Mouse (Mus musculus): ENCODE data around the gene Atp23. TPM values are rescaled to one million over a fixed set of nuclear protein-coding genes. Genes with fewer than 3 reads are reported as not detected.

Atp23 gene
- polyA plus RNA-seq, 2 experiments: 14.6 to 20.4 TPM

DNA sequence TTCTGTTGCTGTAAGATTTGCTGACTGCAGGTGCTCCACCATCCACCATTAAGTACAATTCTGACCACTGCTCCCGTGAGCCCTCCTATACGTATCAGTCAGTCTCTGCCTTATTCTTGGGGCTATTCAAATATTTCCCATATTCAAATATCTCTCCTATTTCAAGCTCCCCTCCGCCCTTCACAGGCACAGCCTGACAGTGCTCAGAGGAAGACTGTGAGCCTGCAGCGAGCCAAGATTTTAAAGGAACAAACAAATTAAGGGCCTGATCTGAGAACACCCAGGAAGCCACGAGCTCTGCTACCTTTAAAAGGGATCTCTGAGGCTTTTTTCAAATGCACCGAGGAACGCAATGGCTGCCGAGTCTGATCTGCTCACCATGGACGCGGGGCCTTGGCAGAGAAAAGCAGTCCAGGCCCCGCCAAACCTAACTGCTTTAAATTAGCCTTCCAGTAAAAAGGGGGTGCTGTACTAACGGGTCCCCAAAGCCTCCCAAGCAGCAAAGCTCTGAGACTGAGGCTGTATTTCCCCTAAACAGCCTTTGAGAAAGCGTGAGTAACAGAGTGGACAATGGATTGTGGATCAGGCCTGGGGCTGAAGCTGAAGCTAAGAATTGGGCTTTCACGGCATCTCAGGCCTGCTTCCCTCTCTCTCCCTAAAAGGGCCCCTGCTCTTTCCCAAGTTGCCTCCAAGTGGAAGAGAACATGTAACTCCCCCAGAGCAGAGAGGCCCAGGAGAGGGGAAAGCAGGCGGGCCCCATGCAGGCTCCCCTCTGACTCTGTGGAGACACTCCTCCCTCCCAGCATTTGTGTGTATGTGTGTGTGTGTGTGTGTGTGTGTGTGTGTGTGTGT is 29.3 kb upstream of the Atp23 start:
- no peaks in the 10 kb centered on the region for H3K9me3 ChIP-seq (ENCODE audit: control insufficient read depth, low read length)
- TF ChIP-seq POLR2A (IDR thresholded peaks at IDR 0.05; ENCODE audit: borderline replicate concordance, extremely low read depth, insufficient read depth, insufficient read length): no peak
- peak overlapping the region; percentile 98 for H3K27ac ChIP-seq (replicated peaks; ENCODE audit: low read depth, low read length)
- H3K4me3 ChIP-seq (replicated peaks; ENCODE audit: low read length): peak overlapping the region; percentile 18
- H3K9ac ChIP-seq (ENCODE audit: low read depth, low read length, severe bottlenecking): peak overlapping the region; percentile 45
- DNase-seq (ENCODE audit: low spot score) (peak; percentile 91), ATAC-seq (ENCODE audit: low FRiP score, low read depth) (peak; percentile 70)
- peak overlapping the region; percentile 41 for H3K4me2 ChIP-seq (replicated peaks; ENCODE audit: low read depth, low read length, severe bottlenecking)
- WGBS: 14% methylated on average over 15 of the region's 15 CpGs
- no peaks in the 10 kb centered on the region for H3K27me3 ChIP-seq (ENCODE audit: control insufficient read depth, insufficient read depth, low read length)
- H3K36me3 ChIP-seq (ENCODE audit: control insufficient read depth, insufficient read depth, low read length): no peaks in the 10 kb centered on the region
- H3K4me1 ChIP-seq (ENCODE audit: control insufficient read depth, insufficient read depth, low read length): peaks cover 75% of the 10 kb centered on the region

DNA sequence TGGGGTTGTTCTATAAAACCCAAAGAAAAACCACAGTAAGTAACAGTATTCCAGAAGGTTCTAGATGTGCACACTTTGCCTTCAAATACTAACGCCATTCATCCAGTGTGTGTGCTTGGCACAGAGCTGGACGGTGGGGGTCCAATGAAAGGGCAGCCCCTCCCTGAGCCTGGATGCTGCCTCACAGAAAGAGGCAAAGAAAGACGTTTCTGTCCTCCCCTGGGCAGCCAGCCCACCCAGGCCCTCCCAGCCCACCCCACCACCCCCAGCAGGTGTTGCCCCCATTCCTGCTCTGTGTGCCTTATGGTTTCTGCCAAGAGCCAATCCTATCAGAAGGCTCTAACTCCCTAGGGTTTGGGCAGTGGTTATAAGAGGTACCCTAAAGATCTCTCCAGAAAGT is 28.4 kb upstream of the Atp23 start:
- TF ChIP-seq POLR2A (IDR thresholded peaks at IDR 0.05; ENCODE audit: borderline replicate concordance, extremely low read depth, insufficient read depth, insufficient read length): no peak
- H3K4me1 ChIP-seq (ENCODE audit: control insufficient read depth, insufficient read depth, low read length): peaks cover 65% of the 10 kb centered on the region
- peak; percentile 20 for DNase-seq (ENCODE audit: low spot score)
- peak overlapping the region; percentile 98 for H3K27ac ChIP-seq (replicated peaks; ENCODE audit: low read depth, low read length)
- 44% methylated on average over 3 of the region's 3 CpGs for WGBS
- no peaks in the 10 kb centered on the region for H3K27me3 ChIP-seq (ENCODE audit: control insufficient read depth, insufficient read depth, low read length)
- H3K9ac ChIP-seq (ENCODE audit: low read depth, low read length, severe bottlenecking): 0 out of 2 replicates have a peak overlapping the region, but pooled peaks have one; percentile 45
- H3K4me2 ChIP-seq (replicated peaks; ENCODE audit: low read depth, low read length, severe bottlenecking): peak overlapping the region; percentile 99
- H3K4me3 ChIP-seq (replicated peaks; ENCODE audit: low read length): no peak overlapping the region
- H3K36me3 ChIP-seq (ENCODE audit: control insufficient read depth, insufficient read depth, low read length): no peaks in the 10 kb centered on the region
- ATAC-seq (ENCODE audit: low FRiP score, low read depth): no peak
- no peaks in the 10 kb centered on the region for H3K9me3 ChIP-seq (ENCODE audit: control insufficient read depth, low read length)

DNA sequence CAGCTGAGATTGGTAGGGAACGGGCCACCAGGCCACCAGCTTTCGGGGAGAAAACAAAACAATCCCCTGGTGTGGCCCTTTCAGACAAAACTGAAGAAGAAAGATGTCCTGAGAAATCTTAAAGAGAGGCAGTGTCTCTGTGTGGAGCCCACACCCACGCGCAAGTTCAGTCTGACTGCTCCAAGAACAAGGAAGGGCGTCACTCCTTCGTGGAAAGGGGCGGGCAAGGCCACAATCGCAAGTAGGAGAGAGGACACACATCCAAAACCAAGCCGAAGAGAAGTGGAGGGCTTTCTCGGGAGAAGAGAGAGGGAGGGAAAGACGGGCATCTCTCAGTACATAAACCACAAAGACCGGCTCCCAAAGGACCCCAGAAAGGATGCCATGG is 27.7 kb upstream of the Atp23 start:
- DNase-seq (ENCODE audit: low spot score) (no peak), ATAC-seq (ENCODE audit: low FRiP score, low read depth) (no peak)
- Histone ChIP-seq H3K36me3 (ENCODE audit: control insufficient read depth, insufficient read depth, low read length) (no peaks in the 10 kb centered on the region), H3K4me1 (ENCODE audit: control insufficient read depth, insufficient read depth, low read length) (peaks cover 59% of the 10 kb centered on the region), H3K27ac (replicated peaks; ENCODE audit: low read depth, low read length) (peak overlapping the region; percentile 98), H3K4me3 (replicated peaks; ENCODE audit: low read length) (peak overlapping the region; percentile 50), H3K9ac (ENCODE audit: low read depth, low read length, severe bottlenecking) (peak overlapping the region; percentile 65), H3K4me2 (replicated peaks; ENCODE audit: low read depth, low read length, severe bottlenecking) (peak overlapping the region; percentile 99), H3K9me3 (ENCODE audit: control insufficient read depth, low read length) (no peaks in the 10 kb centered on the region), H3K27me3 (ENCODE audit: control insufficient read depth, insufficient read depth, low read length) (no peaks in the 10 kb centered on the region)
- 25% methylated on average over 12 of the region's 12 CpGs for WGBS
- TF ChIP-seq POLR2A (IDR thresholded peaks at IDR 0.05; ENCODE audit: borderline replicate concordance, extremely low read depth, insufficient read depth, insufficient read length): no peak

DNA sequence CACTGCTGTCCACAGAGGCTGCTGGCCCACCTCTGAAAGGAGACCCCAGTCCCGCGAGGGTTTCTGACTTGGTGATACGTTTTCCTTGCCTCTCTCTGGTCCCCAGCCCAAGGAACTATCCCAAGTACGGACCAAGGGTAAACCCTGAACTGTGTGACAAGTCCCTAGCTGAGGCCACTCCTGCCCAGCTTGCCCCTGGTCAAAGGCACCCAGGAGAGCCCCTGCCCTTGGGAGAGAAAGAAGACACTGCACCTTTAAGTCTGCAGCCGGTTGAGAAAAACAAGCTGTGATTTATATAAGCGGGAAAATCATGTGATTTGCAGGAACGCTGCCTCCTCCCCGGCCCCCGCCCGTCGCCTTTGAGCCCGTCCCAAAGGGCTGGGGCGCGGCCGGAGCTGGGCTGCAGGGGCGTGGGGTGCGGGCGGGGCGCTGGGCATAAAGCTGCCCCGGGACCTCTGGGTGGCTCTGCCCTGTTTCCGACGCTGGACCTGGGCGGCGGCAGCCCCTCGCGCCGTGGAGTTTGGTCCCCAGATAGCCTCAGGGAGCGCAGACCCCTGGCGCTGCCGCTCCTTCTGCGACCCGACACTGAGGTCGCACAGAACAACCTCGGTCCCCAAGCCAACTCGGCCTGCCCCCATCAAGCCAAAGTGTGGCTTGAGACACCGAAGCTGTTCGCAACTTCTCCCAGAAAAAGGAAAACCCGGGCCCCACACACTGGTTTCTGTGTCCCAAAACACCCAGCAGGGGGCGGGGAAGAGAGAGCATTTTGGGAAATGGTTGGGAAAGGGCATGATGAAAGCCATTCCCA is 27.1 kb upstream of the Atp23 start:
- peak overlapping the region; percentile 99 for H3K4me2 ChIP-seq (replicated peaks; ENCODE audit: low read depth, low read length, severe bottlenecking)
- no peaks in the 10 kb centered on the region for H3K36me3 ChIP-seq (ENCODE audit: control insufficient read depth, insufficient read depth, low read length)
- TF ChIP-seq POLR2A (IDR thresholded peaks at IDR 0.05; ENCODE audit: borderline replicate concordance, extremely low read depth, insufficient read depth, insufficient read length): no peak
- ATAC-seq (ENCODE audit: low FRiP score, low read depth) (peak; percentile 58), DNase-seq (ENCODE audit: low spot score) (peak; percentile 85)
- peaks cover 55% of the 10 kb centered on the region for H3K4me1 ChIP-seq (ENCODE audit: control insufficient read depth, insufficient read depth, low read length)
- H3K4me3 ChIP-seq (replicated peaks; ENCODE audit: low read length): peak overlapping the region; percentile 50
- H3K9ac ChIP-seq (ENCODE audit: low read depth, low read length, severe bottlenecking): peak overlapping the region; percentile 65
- WGBS: under 1% methylated on average over 31 of the region's 39 CpGs
- peak overlapping the region; percentile 98 for H3K27ac ChIP-seq (replicated peaks; ENCODE audit: low read depth, low read length)
- H3K27me3 ChIP-seq (ENCODE audit: control insufficient read depth, insufficient read depth, low read length): no peaks in the 10 kb centered on the region
- H3K9me3 ChIP-seq (ENCODE audit: control insufficient read depth, low read length): no peaks in the 10 kb centered on the region

Measured in limb, embryonic 14.5 days (tissue).